In genomic region chr5:68003904-68004303, GRCm38 (mm10) we compare ENCODE assay signal across 34 mouse cellular contexts. TPM values are rescaled to one million over a fixed set of nuclear protein-coding genes. Genes with fewer than 3 reads are reported as not detected.
A peak's percentile ranks its signal among the peaks of the same experiment; 100 is the strongest.
DNase-seq lines count a peak whose midpoint lies in the region; ATAC-seq lines count a peak whose summit lies in the region.
"Had no signal": no experiment of that assay in that cellular context is flagged by ENCODE, and none has a peak within 500 bp of the region (broad histone marks: within the 10 kb centered on the region; RNA-seq: fewer than 3 reads in every experiment).

No protein-coding gene starts in this region.

- no peaks in the 10 kb centered on the region for H3K4me1 ChIP-seq in hindbrain, embryonic 14.5 days (replicated peaks; ENCODE audit: control insufficient read depth, insufficient read depth, low read length)
- no peaks in the 10 kb centered on the region for H3K4me1 ChIP-seq in hindbrain, embryonic 12.5 days
- no peaks in the 10 kb centered on the region for H3K4me1 ChIP-seq in neural tube, embryonic 14.5 days (ENCODE audit: control insufficient read depth, insufficient read depth, low read length)
- no peaks in the 10 kb centered on the region for H3K4me1 ChIP-seq in neural tube, embryonic 15.5 days
- H3K4me1 ChIP-seq: limb, embryonic 13.5 days; midbrain, embryonic 12.5 days; neural tube, embryonic 13.5 days had no signal

- WGBS in hindbrain, embryonic 14.5 days = 14% methylated on average over 2 of the region's 2 CpGs
- 29% methylated on average over 2 of the region's 2 CpGs for WGBS in hindbrain, embryonic 12.5 days
- WGBS in neural tube, embryonic 14.5 days = 10% methylated on average over 2 of the region's 2 CpGs
- 21% methylated on average over 2 of the region's 2 CpGs for WGBS in neural tube, embryonic 15.5 days

- peak; percentile 34 for DNase-seq in hindbrain, embryonic 14.5 days (ENCODE audit: low spot score)
- no peak for DNase-seq in neural tube, embryonic 10.5 days (ENCODE audit: extremely low spot score, low spot score)
- DNase-seq in adipocyte (ENCODE audit: low spot score) = no peak
- DNase-seq in right cerebral cortex, adult 18-20 months = no peak
- DNase-seq: adrenal gland, postnatal 36 days; cerebellum, adult 8-10 months; cerebellum, postnatal 25 days; gastrocnemius, adult 2 months; gastrocnemius, postnatal 36 days; heart, adult 18-20 months; heart, postnatal 36 days; kidney, adult 18-20 months; lung, postnatal 36 days; thymus, adult 2 months; thymus, postnatal 36 days had no signal

- H3K36me3 ChIP-seq in hindbrain, embryonic 14.5 days (replicated peaks; ENCODE audit: control insufficient read depth, insufficient read depth) = no peaks in the 10 kb centered on the region
- no peaks in the 10 kb centered on the region for H3K36me3 ChIP-seq in hindbrain, embryonic 12.5 days
- no peaks in the 10 kb centered on the region for H3K36me3 ChIP-seq in neural tube, embryonic 14.5 days (ENCODE audit: control insufficient read depth, insufficient read depth, low read length)
- H3K36me3 ChIP-seq in neural tube, embryonic 15.5 days = no peaks in the 10 kb centered on the region
- H3K36me3 ChIP-seq: limb, embryonic 13.5 days; midbrain, embryonic 12.5 days; neural tube, embryonic 13.5 days had no signal

- H3K4me2 ChIP-seq in hindbrain, embryonic 14.5 days (replicated peaks) = no peak overlapping the region
- no peak overlapping the region for H3K4me2 ChIP-seq in hindbrain, embryonic 12.5 days (replicated peaks)
- H3K4me2 ChIP-seq in neural tube, embryonic 14.5 days (ENCODE audit: low read depth, low read length) = no peak overlapping the region
- H3K4me2 ChIP-seq in neural tube, embryonic 15.5 days = no peak overlapping the region
- H3K4me2 ChIP-seq: heart, embryonic 11.5 days; limb, embryonic 13.5 days; liver, embryonic 11.5 days; midbrain, embryonic 12.5 days; neural tube, embryonic 13.5 days had no signal

- ATAC-seq in hindbrain, embryonic 14.5 days (ENCODE audit: low FRiP score) = no peak
- ATAC-seq in hindbrain, embryonic 12.5 days (ENCODE audit: low FRiP score) = no peak
- ATAC-seq in neural tube, embryonic 14.5 days (ENCODE audit: low read depth) = no peak
- ATAC-seq in neural tube, embryonic 15.5 days (ENCODE audit: low FRiP score) = no peak
- ATAC-seq: CD4-positive, CD25-positive, alpha-beta regulatory T cell, adult 4 months; forebrain, embryonic 16.5 days; inflammation-experienced regulatory T-cells, adult 6 months had no signal

- H3K4me3 ChIP-seq in hindbrain, embryonic 14.5 days (replicated peaks; ENCODE audit: low read length) = no peak overlapping the region
- H3K4me3 ChIP-seq in hindbrain, embryonic 12.5 days = no peak overlapping the region
- no peak overlapping the region for H3K4me3 ChIP-seq in neural tube, embryonic 14.5 days (ENCODE audit: low read depth, low read length)
- H3K4me3 ChIP-seq in neural tube, embryonic 15.5 days (replicated peaks) = no peak overlapping the region
- H3K4me3 ChIP-seq: erythroblast, embryonic 14.5 days; gastrocnemius, adult 2 months; limb, embryonic 13.5 days; midbrain, embryonic 12.5 days; myocyte; neural tube, embryonic 13.5 days had no signal

- H3K27me3 ChIP-seq in hindbrain, embryonic 14.5 days (ENCODE audit: control insufficient read depth, insufficient read depth, low read length) = no peaks in the 10 kb centered on the region
- H3K27me3 ChIP-seq in hindbrain, embryonic 12.5 days = no peaks in the 10 kb centered on the region
- H3K27me3 ChIP-seq in neural tube, embryonic 14.5 days (ENCODE audit: control insufficient read depth, insufficient read depth, low read length) = no peaks in the 10 kb centered on the region
- no peaks in the 10 kb centered on the region for H3K27me3 ChIP-seq in neural tube, embryonic 15.5 days (replicated peaks)
- H3K27me3 ChIP-seq: limb, embryonic 13.5 days; midbrain, embryonic 12.5 days; neural tube, embryonic 13.5 days had no signal

- H3K27ac ChIP-seq in hindbrain, embryonic 14.5 days = no peak overlapping the region
- no peak overlapping the region for H3K27ac ChIP-seq in hindbrain, embryonic 12.5 days
- H3K27ac ChIP-seq in neural tube, embryonic 14.5 days (ENCODE audit: low read depth, low read length) = 0 out of 2 replicates have a peak overlapping the region, but pooled peaks have one; percentile 12
- H3K27ac ChIP-seq in neural tube, embryonic 15.5 days (replicated peaks) = peak overlapping the region; percentile 18; the same call in 1 of the 2 replicates
- H3K27ac ChIP-seq: gastrocnemius, adult 2 months; limb, embryonic 13.5 days; midbrain, embryonic 12.5 days; neural tube, embryonic 13.5 days had no signal

- no peak overlapping the region for H3K9ac ChIP-seq in hindbrain, embryonic 14.5 days
- H3K9ac ChIP-seq in hindbrain, embryonic 12.5 days = no peak overlapping the region
- H3K9ac ChIP-seq in neural tube, embryonic 14.5 days (replicated peaks; ENCODE audit: low read depth, low read length) = no peak overlapping the region
- no peak overlapping the region for H3K9ac ChIP-seq in neural tube, embryonic 15.5 days (replicated peaks)
- H3K9ac ChIP-seq: limb, embryonic 13.5 days; midbrain, embryonic 12.5 days; neural tube, embryonic 13.5 days had no signal

- H3K9me3 ChIP-seq in hindbrain, embryonic 14.5 days (ENCODE audit: control insufficient read depth, low read length) = 0 out of 2 replicates have a peak, but pooled peaks cover 6% of the 10 kb centered on the region
- no peaks in the 10 kb centered on the region; the same call in 1 of the 2 replicates for H3K9me3 ChIP-seq in hindbrain, embryonic 12.5 days (replicated peaks)
- no peaks in the 10 kb centered on the region for H3K9me3 ChIP-seq in neural tube, embryonic 14.5 days (ENCODE audit: control insufficient read depth, low read length)
- no peaks in the 10 kb centered on the region for H3K9me3 ChIP-seq in neural tube, embryonic 15.5 days (replicated peaks)
- H3K9me3 ChIP-seq: limb, embryonic 13.5 days; midbrain, embryonic 12.5 days; neural tube, embryonic 13.5 days had no signal

RNA-seq across cellular contexts. Expression of gene Grxcr1, which starts 27.7 kb away (rescaled TPM):
- 0.20 TPM in 1 of 2 replicates, not detected in the other for polyA plus RNA-seq in hindbrain, embryonic 14.5 days (2014; fragmentation: Nextera tagmentation; extraction: Ambion mirVana)
- polyA plus RNA-seq in hindbrain, embryonic 12.5 days (2016; fragmentation: Nextera tagmentation; extraction: Ambion mirVana) = 0.27 TPM in 1 of 2 replicates, not detected in the other
- polyA plus RNA-seq in neural tube, embryonic 14.5 days (2014; fragmentation: Nextera tagmentation; extraction: Ambion mirVana) = not detected in 2 replicates
- not detected in 2 replicates for polyA plus RNA-seq in neural tube, embryonic 15.5 days (2015; fragmentation: Nextera tagmentation; extraction: Ambion mirVana)
- polyA plus RNA-seq: CD4-positive, CD25-positive, alpha-beta regulatory T cell, adult 4 months; erythroblast, embryonic 14.5 days; forebrain, embryonic 11.5 days; forebrain, embryonic 16.5 days; heart, embryonic 11.5 days; heart, embryonic 16.5 days; inflammation-experienced regulatory T-cells, adult 6 months; kidney, embryonic 16.5 days; limb, embryonic 13.5 days; liver, embryonic 11.5 days; liver, embryonic 16.5 days; lung, embryonic 16.5 days; midbrain, embryonic 12.5 days; myocyte; neural tube, embryonic 13.5 days; thymus, adult 2 months had no signal

RNA-seq across cellular contexts. Expression of gene Gm21905, which starts 57.7 kb away (rescaled TPM):
- not detected in 2 replicates for polyA plus RNA-seq in hindbrain, embryonic 14.5 days (2014; fragmentation: Nextera tagmentation; extraction: Ambion mirVana)
- polyA plus RNA-seq in hindbrain, embryonic 12.5 days (2016; fragmentation: Nextera tagmentation; extraction: Ambion mirVana) = not detected in 2 replicates
- not detected in 2 replicates for polyA plus RNA-seq in neural tube, embryonic 14.5 days (2014; fragmentation: Nextera tagmentation; extraction: Ambion mirVana)
- polyA plus RNA-seq in neural tube, embryonic 15.5 days (2015; fragmentation: Nextera tagmentation; extraction: Ambion mirVana) = not detected in 2 replicates
- polyA plus RNA-seq: CD4-positive, CD25-positive, alpha-beta regulatory T cell, adult 4 months; embryonic facial prominence, embryonic 14.5 days; erythroblast, embryonic 14.5 days; forebrain, embryonic 11.5 days; forebrain, embryonic 16.5 days; heart, embryonic 11.5 days; heart, embryonic 16.5 days; inflammation-experienced regulatory T-cells, adult 6 months; kidney, embryonic 16.5 days; limb, embryonic 13.5 days; liver, embryonic 11.5 days; liver, embryonic 16.5 days; lung, embryonic 16.5 days; midbrain, embryonic 12.5 days; myocyte; neural tube, embryonic 13.5 days; thymus, adult 2 months had no signal

Comparison
In these comparisons a context has a peak if more than half of its experiments do, and no peak if none do; other contexts are left out.
1. H3K27ac ChIP-seq: peak in neural tube, embryonic 14.5 days (single experiment) and neural tube, embryonic 15.5 days (single experiment); none in hindbrain, embryonic 14.5 days (single experiment) and hindbrain, embryonic 12.5 days (single experiment).